Mouse (Mus musculus): ENCODE measurements at regions not wholly inside any gene's neighbourhood (a gene's known extent, or its start where the extent isn't known, plus 50 kb on each side); places are given as distances from the start of the nearest gene placed in this dataset.
"Not testable (repeated sequence)": the region's sequence is repeated elsewhere in the genome, so short reads cannot be mapped to it uniquely, and the experiment has no call there.

DNA sequence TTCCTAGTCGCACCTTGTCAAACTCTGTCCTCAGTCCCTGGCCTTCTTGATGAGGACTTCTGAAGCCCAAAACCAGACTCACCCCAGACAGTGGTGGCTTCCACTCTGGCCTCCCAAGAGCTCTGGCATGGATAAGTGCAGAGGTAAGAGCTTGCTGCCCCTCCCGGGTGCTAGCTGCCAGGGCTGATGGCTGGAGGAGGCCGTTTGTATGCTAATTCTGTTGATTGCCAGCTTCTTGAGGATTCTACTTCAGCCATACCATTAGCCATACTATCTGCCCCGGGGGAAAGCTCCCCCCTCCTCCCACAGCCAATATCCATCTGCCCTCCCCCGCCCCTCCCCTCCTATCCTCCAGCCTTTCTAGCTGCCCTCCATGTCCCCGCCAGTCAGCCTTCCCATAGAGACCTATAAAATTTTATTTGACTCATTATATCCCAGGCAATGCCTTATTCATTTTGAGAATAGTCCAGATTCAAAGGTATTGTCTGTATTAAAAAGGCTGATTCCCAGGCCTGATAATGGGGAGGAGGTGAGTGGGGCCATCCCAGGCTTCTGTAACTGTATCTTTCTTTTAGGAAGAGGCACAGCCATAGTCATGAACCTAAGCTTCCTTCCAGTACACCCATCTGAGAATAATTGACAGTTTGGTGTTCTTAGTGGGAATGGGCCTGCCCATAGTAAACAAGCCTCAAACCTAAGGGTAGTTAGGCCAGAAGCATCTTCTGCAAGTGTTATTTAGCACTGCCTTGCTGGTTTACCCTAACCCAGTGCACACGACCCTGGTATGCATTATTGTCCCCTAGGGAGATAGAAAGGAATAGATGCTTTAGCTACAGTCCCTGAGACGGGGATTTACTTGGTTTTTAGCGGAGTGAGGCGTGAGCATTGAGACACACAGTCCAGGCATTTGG, 239.2 kb upstream of the 1700012A03Rik start:
- DNase-seq = peak; percentile 58

DNA sequence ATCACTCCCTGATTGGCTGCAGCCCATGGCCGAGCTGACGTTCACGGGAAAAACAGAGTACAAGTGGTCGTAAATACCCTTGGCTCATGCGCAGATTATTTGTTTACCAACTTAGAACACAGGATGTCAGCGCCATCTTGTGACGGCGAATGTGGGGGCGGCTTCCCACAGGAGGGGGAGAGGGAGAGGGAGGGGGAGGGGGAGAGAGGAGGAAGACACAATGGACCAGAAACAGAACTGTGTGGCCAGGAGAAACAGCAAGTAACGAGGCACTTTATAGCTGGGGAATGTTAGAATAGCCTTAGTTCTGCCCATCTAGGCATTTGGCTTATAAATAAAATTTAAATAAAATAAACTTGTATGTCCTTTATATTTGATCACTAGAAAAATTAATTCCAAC, 240.7 kb upstream of the Podxl start:
- not testable (repeated sequence) for DNase-seq

DNA sequence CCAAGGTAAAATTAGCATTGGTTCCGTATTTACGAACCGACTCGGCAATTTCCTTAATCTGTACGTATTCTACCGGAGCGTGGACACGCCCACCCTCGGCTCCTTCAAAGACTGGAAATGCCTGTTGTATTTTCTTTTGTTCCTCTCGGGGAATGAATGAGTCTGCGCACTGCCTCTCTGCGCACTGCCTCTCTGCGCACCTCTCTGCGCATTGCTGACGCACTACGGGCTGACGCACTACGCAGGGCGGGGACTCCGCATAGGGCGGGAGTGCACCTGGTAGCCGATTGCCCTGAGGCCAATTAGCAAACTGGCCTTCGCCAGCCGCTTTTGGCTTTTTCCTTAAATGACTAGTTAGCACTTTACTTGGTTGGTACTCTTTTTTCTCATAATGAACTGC, 239.4 kb upstream of the Podxl start:
- not testable (repeated sequence) for DNase-seq

DNA sequence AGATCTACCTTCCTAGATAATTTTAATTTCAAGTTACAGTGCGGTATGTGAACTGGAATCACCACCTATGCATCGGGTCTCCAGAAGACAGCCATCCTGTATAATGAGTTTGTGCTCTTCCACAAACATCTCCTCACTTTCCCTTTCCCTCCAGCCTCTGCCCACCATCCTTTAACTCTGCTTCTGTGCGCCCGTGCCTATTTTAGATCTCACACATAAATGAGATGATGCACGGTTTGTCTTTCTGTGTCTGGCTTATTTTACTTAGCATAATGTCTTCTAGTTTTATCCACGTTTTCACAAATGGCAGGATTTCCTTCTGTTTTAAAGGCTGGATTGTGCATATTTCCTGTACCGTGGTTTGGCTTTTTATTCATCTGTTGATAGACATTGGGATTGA, 227.8 kb upstream of the Podxl start:
- no peak for DNase-seq

GRCm38 (mm10) chr6:31790906-31791305, 227.1 kb upstream of the Podxl start:
- no peak for DNase-seq

DNA sequence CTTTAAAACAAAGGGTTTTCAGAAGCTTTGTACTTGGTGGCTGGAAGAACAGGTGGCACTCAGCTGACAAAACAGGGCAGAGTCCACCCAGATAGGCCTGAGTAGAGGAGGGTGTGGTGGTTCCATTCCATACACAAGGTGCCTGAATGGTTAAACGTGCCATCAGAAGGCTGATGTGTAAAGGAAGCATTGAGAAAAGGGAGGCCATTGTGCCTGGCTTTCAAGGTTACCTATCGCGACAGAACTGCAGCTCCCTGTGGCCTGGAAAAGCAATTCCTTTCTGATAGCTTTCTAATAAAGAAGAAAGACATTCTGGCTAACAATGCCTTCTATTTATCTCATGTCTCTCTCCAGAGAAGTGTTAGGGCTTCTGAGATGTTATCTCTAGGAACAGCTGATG, 213.1 kb upstream of the Podxl start:
- no peak for DNase-seq

DNA sequence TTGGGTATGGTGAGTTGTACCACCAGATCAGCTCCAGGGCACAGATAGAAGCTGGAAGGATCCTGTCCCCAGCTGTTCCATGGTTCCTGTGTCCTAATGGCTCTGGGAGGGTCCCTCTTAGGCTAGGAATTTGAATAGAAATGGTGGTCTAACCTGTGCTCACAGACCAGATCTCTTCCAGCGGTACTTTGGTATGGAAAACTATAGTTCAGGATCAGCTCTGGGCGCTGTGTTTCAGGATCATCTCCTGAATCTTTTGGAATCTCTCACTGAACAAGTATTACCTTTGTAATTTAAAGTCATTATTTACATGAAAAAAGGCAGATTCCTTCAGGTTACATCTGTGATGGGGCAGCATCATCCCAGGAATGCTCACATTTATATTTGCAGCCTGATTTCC, 208.1 kb upstream of the Podxl start:
- DNase-seq = no peak

- no peak for DNase-seq
Observed at GRCm38 (mm10) chr6:31745589-31745988, 181.8 kb upstream of the Podxl start.

DNA sequence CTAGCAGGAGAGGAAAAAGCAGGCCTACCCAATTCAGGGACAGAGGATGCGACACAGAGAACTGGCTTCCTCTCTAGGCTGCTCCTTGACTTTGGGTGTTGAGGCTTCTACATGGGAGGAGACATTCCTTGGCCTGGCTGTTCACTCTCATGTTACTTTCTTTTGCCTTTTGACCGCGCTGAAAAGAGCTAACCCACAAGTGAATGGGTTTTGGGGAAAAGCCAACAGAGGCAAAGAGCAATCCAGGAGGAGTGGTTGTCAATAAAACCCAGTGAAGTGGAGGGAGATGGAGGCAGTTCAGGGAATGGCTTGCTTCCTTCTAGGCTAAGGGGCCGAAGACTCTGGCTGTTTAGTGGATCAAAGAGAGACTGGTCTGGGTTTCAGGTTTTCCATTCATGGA, 167.6 kb upstream of the Podxl start:
- no peak for DNase-seq

- no peak for DNase-seq
Observed at GRCm38 (mm10) chr6:31719614-31720013, 155.8 kb upstream of the Podxl start.

GRCm38 (mm10) chr6:31718843-31719242, 155.1 kb upstream of the Podxl start:
- no peak for DNase-seq

- DNase-seq = no peak
Observed at GRCm38 (mm10) chr6:31717531-31717930, 153.8 kb upstream of the Podxl start.

DNA sequence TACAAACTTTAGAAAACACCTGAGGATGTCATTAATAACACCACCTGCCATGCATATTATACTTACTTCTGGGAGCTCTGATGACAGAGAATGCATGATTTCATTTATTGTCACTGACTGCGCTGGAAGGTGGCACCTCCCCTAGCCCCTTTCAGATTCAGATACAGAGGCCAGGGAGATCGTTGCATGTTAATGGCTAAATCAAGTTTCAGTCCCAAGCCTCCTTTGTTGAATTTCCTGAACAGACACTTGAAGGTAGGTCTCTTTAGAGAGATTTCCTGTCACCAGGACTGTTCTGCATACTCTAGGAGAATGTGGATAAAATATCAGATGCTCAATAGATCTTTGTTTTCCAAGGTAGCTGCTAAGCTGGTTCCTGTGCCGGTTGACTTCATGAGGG, 143.5 kb upstream of the Podxl start:
- no peak for DNase-seq

DNA sequence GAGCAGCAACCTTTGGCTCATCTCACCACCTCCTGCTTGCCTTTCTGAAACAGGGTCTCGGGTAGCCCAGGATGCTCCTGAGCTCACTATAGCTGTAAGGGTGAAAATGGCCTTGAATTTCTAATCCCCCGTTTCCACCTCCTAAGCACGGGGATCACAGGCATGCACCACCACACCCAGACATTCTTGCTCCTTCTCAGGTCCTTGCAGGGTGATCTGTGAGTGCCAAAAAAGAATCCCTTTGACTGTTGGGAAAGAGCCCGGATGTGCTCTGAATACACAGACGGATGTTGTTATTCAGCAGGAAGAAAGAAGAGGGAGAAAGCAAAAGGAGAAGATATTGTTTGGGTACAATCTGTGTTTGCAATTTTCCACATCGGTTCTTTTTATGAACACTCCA, 140.4 kb upstream of the Podxl start:
- no peak for DNase-seq

GRCm38 (mm10) chr6:31702931-31703330, 139.2 kb upstream of the Podxl start:
- DNase-seq = no peak

GRCm38 (mm10) chr6:31695885-31696284, 132.1 kb upstream of the Podxl start:
- no peak for DNase-seq

DNA sequence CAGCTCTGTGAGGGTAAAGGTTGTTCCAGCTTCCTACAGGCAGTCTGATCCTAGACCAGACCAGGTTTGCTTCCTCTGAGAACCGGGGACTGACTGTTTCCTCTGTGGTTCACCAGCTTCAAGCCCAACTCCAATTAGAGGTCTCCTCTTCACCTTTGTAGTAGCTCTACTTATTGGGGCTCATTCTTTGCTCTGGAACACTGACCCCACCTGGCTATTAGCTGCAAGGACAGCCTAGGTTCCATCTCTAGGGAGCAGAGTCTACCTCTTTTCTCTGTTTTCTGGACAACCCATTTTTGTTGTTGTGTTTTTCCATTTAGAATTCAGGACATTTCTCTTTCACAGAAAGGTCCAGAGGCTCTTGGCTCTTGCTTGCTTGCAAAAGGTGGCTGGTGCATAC, 129.3 kb upstream of the Podxl start:
- peak; percentile 25 for DNase-seq

DNA sequence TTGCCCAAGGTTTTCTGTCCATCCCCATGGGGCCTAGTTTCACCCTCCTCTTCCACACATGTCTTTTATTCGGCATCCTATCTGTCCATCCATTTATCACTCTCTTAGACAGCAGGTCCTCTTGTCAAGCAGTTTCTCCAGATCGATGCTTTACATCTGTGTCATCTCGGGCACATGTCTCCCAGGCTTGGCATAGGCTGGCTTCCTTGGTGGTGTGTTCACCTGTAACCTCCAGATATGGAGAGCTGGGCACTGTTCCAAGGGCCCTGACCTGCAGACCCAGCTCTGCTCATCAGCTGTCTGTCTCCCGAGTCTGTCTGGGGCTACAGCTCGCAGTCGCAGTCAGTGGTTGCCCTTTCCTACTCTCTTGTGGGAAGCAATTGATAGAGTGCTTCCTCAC, 128.2 kb upstream of the Podxl start:
- peak; percentile 88 for DNase-seq

GRCm38 (mm10) chr6:31680101-31680500, 116.3 kb upstream of the Podxl start:
- peak; percentile 74 for DNase-seq

- peak; percentile 86 for DNase-seq
Observed at GRCm38 (mm10) chr6:31665671-31666486, 102.1 kb upstream of the Podxl start.

- peak; percentile 92 for DNase-seq
Observed at GRCm38 (mm10) chr6:31664495-31664894, 100.7 kb upstream of the Podxl start.

GRCm38 (mm10) chr6:31660778-31661177, 97.0 kb upstream of the Podxl start:
- peak; percentile 94 for DNase-seq

DNA sequence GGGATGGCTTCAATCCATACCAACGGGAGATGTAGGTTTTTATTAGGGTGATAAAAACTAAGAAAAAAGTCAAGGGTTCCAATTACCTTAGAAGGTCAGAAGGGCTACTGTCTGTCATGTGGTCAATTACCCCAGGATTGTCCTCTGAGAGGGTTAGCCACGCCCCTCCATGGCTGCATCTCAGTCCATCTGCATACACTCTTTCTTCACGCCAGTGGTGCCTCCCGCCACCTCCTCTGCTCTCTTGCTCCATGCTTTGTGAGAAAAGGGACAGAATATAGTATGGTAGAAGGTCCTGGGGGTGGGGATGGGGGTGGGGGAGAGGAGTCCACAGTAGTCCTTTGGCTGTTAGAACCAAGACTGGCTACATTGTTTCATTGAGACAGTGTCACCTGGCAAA, 96.1 kb upstream of the Podxl start:
- peak; percentile 51 for DNase-seq

Measured in heart, adult 11 months (tissue).